Mouse (Mus musculus) embryonic fibroblast, embryonic 13.5 days (primary cell): ENCODE results near the gene Tmem212. TPM values are rescaled to one million over a fixed set of nuclear protein-coding genes. Genes with fewer than 3 reads are reported as not detected.

Source experiments
- H3K27ac ChIP-seq: 2 replicates; pipeline ENCODE4 v1.5.1; 2012; ENCODE audit warnings: low read length, control low read depth, inconsistent platforms; ENCODE audit not compliant: insufficient read depth
- H3K4me1 ChIP-seq: 2 replicates; pipeline ENCODE4 v1.6.1; 2011; ENCODE audit warnings: low read length; ENCODE audit not compliant: control insufficient read depth, insufficient read depth
- H3K4me3 ChIP-seq: 2 replicates; pipeline ENCODE4 v1.5.1; 2011; ENCODE audit warnings: mild to moderate bottlenecking, control low read depth, low read length; ENCODE audit not compliant: insufficient read depth
- CTCF ChIP-seq: IDR thresholded peaks from 2 replicates; pipeline ENCODE4 v1.5.1; 2011; ENCODE audit warnings: mild to moderate bottlenecking, control low read depth, low read length, moderate library complexity, borderline replicate concordance; ENCODE audit not compliant: insufficient read depth
- POLR2A ChIP-seq: IDR thresholded peaks from 2 replicates; pipeline ENCODE4 v1.6.1; 2011; ENCODE audit warnings: low read depth, mild to moderate bottlenecking, control low read depth, low read length, moderate library complexity
- polyA plus RNA-seq: library from polyadenylated mRNA; stranded (reverse); fragments of >200 nt; gene quantifications from 2 replicates; pipeline ENCODE4 v1.2.4, GENCODE M21; 2011; ENCODE audit warnings: low read depth; ENCODE audit not compliant: missing spikeins, insufficient read length

Tmem212 gene
- polyA plus RNA-seq, 1 experiment: not detected

DNA sequence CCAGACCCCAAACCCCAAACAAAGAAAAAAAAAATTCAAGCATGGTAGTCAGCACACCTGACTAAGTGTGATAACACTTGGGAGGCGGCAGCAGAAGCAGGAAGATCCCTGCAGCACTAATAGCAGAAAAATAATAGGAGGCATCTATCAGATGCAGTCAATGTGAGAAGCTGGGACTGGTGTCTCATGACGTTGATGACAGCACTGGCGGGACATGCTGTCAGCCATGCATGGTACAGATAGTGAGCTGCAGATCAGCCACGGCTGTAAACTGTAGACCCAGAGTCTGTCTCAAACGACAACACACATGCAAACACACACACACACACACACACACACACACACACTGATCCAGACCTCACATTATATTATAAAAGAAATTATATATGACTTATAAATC lies 52.9 kb downstream of the Tmem212 start:
- Histone ChIP-seq H3K4me3 (no peak overlapping the region), H3K4me1 (no peaks in the 10 kb centered on the region), H3K27ac (no peak overlapping the region)
- no peak for TF ChIP-seq CTCF
- no peak for TF ChIP-seq POLR2A

DNA sequence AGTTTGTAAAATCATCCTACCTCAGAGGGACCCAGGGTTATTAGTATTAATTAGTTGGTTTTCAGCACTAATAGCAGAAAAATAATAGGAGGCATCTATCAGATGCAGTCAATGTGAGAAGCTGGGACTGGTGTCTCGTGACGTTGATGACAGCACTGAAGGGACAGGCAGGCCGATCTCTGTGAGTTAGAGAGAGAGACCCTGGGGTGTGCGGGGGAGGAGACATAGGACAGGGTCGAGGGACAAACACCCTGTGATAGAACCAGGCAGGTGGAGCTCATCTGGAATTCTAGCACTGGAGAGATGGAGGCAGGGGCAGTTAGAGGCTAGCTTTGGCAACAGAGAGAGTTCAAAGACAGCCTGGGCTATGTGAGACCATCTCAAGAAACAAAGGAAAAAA lies 53.3 kb downstream of the Tmem212 start:
- TF ChIP-seq CTCF (no peak), POLR2A (no peak)
- no peak overlapping the region for H3K27ac ChIP-seq
- H3K4me1 ChIP-seq: no peaks in the 10 kb centered on the region
- H3K4me3 ChIP-seq: no peak overlapping the region

GRCm38 (mm10) chr3:27840311-27840710 lies 55.9 kb downstream of the Tmem212 start:
- TF ChIP-seq POLR2A: no peak
- TF ChIP-seq CTCF: no peak
- Histone ChIP-seq H3K4me3 (no peak overlapping the region), H3K4me1 (no peaks in the 10 kb centered on the region), H3K27ac (no peak overlapping the region)

DNA sequence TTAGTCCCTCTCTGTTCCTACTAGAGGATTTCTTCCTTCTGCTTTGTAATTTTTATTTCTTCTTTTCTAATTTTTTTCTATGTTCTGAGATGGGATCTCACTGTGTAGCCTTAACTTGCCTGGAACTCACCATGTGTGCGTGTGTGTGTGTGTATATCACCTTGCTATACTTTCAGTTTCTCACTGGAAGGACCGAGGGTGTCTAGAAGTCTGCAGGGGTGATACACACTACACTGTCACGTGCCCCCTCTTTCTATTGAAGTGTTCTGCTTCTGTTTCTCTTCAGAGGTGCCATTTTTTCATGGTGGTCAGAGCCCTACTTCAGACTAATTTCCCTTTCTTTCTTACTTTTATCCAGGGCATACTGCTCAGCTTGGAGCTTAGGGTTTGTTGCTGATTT lies 56.4 kb downstream of the Tmem212 start:
- TF ChIP-seq POLR2A: no peak
- TF ChIP-seq CTCF: no peak
- H3K4me1 ChIP-seq: no peaks in the 10 kb centered on the region
- H3K4me3 ChIP-seq: no peak overlapping the region
- H3K27ac ChIP-seq: no peak overlapping the region

GRCm38 (mm10) chr3:27839231-27839630 lies 56.9 kb downstream of the Tmem212 start:
- TF ChIP-seq POLR2A: no peak
- no peak for TF ChIP-seq CTCF
- H3K27ac ChIP-seq: no peak overlapping the region
- H3K4me1 ChIP-seq: no peaks in the 10 kb centered on the region
- H3K4me3 ChIP-seq: no peak overlapping the region

DNA sequence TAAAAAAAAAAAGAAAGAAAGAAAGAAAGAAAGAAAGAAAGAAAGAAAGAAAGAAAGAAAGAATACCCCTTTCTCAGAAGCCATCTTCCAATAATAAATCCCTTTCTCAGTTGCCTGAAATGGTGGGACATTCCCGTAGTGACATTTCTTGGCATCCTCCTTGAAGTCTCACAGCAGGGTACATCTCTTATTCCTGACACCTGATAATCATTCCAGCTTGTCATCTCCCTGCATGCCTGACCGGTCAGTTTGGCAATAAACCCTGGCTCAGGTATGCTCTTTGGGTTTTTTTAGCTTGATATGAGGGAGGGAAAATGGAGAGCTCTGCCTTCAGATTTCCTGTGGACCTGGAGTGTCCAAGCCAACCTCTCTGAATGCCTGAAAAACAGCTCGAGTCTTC lies 59.9 kb downstream of the Tmem212 start:
- no peaks in the 10 kb centered on the region for H3K4me1 ChIP-seq
- no peak overlapping the region for H3K4me3 ChIP-seq
- no peak overlapping the region for H3K27ac ChIP-seq
- no peak for TF ChIP-seq POLR2A
- TF ChIP-seq CTCF: no peak

DNA sequence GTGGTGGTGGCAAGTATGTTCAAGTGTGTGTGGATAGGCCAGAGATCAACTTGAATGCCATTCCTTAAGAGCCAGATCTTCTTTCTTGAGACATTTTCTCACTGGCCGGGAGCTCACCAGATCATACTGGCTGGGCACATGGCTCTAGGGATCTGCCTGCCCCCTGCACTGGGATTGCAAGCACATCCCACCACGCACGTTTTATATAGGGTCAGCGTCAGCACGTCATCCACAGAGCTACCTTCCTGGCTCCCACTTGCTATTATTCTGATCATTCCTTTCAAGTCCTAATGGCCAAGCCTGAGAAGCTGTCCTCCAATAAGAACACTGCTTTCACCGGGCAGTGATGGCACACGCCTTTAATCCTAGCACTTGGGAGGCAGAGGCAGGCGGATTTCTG lies 60.4 kb downstream of the Tmem212 start:
- Histone ChIP-seq H3K27ac (no peak overlapping the region), H3K4me1 (no peaks in the 10 kb centered on the region), H3K4me3 (no peak overlapping the region)
- no peak for TF ChIP-seq CTCF
- no peak for TF ChIP-seq POLR2A

GRCm38 (mm10) chr3:27828755-27829154 lies 67.4 kb downstream of the Tmem212 start:
- H3K27ac ChIP-seq: no peak overlapping the region
- no peak for TF ChIP-seq POLR2A
- no peak for TF ChIP-seq CTCF
- no peaks in the 10 kb centered on the region for H3K4me1 ChIP-seq
- H3K4me3 ChIP-seq: no peak overlapping the region

GRCm38 (mm10) chr3:27827236-27827635 lies 68.9 kb downstream of the Tmem212 start:
- no peak for TF ChIP-seq CTCF
- Histone ChIP-seq H3K4me3 (no peak overlapping the region), H3K4me1 (no peaks in the 10 kb centered on the region), H3K27ac (no peak overlapping the region)

DNA sequence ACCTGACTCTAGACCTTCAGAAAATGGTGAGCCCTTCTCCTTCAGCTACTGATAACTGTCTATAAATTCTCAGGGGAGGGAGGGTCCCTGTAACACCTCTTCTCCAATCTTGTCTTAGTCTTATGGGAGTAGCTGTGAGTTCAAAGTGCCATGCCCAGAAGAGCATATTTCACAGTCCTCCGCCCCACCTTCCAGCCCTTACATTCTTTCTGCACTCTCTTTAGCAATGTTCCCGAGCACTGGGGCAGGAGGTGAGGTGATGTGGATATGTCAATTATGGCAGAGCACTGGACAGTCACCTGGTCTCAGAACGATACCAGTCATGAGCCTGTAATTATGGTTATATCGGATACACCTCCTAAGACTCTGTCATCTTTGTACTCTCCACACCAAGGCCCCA lies 70.2 kb downstream of the Tmem212 start:
- Histone ChIP-seq H3K4me3 (no peak overlapping the region), H3K27ac (no peak overlapping the region), H3K4me1 (no peaks in the 10 kb centered on the region)
- TF ChIP-seq POLR2A (no peak), CTCF (no peak)

Other genes starting within 250 kb of the Tmem212 start
- 130 and 144 TPM in 2 replicates for gene Fndc3b, start 185.1 kb downstream of the Tmem212 start, polyA plus RNA-seq
- gene Pld1, start 42.3 kb upstream of the Tmem212 start, polyA plus RNA-seq: 13.3 and 14.8 TPM in 2 replicates